Mouse (Mus musculus) hindbrain, embryonic 15.5 days (tissue): Measurements from ENCODE around the gene Lmf2. TPM values are rescaled to one million over a fixed set of nuclear protein-coding genes. Genes with fewer than 3 reads are reported as not detected.

ENCODE experiments used
- ATAC-seq: fragments of 200-750 bp; cut with Nextera tagmentation; 2 replicates; pipeline ENCODE4 v1.8.0; 2017; ENCODE audit warnings: low read depth, moderate number of reproducible peaks, moderate TSS enrichment; ENCODE audit not compliant: low FRiP score
- H3K27ac ChIP-seq: fragments of 300-500 bp; sonication (generic); replicated peaks from 2 replicates; pipeline ENCODE4 v1.5.1; 2015; ENCODE audit warnings: mild to moderate bottlenecking, inconsistent platforms
- H3K27me3 ChIP-seq: fragments of 300-500 bp; sonication (generic); 2 replicates; pipeline ENCODE4 v1.6.1; 2015; ENCODE audit warnings: control low read depth, inconsistent platforms
- H3K36me3 ChIP-seq: fragments of 300-500 bp; sonication (generic); 2 replicates; pipeline ENCODE4 v1.6.1; 2015; ENCODE audit warnings: control low read depth, inconsistent platforms
- H3K4me1 ChIP-seq: fragments of 300-500 bp; sonication (generic); replicated peaks from 2 replicates; pipeline ENCODE4 v1.6.1; 2015; ENCODE audit warnings: control low read depth, inconsistent platforms
- H3K4me2 ChIP-seq: fragments of 300-500 bp; sonication (generic); 2 replicates; pipeline ENCODE4 v1.6.1; 2015; ENCODE audit warnings: moderate library complexity, mild to moderate bottlenecking, inconsistent platforms
- H3K4me3 ChIP-seq: fragments of 300-500 bp; sonication (generic); 2 replicates; pipeline ENCODE4 v1.5.1; 2015; ENCODE audit warnings: mild to moderate bottlenecking, inconsistent platforms
- H3K9ac ChIP-seq: fragments of 300-500 bp; sonication (generic); 2 replicates; pipeline ENCODE4 v1.6.1; 2015; ENCODE audit warnings: inconsistent platforms
- H3K9me3 ChIP-seq: fragments of 300-500 bp; sonication (generic); 2 replicates; pipeline ENCODE4 v1.6.1; 2016; ENCODE audit warnings: control low read depth, inconsistent platforms
- WGBS: fragments of 180-500 bp; shearing (Covaris S2); methylation state at CpG from one replicate; pipeline ENCODE4 v1.1.7; 2015; 5-methylcytosine and 5-hydroxymethylcytosine counted together
- microRNA-seq: library from miRNA; unstranded; fragments of <30 nt; microRNA quantifications from one replicate; pipeline ENCODE4, GENCODE M21; 2016
- polyA plus RNA-seq: library from polyadenylated mRNA; unstranded; fragments of >200 nt; fragmentation: Nextera tagmentation; extraction: Ambion mirVana; gene quantifications from 2 replicates; pipeline ENCODE4 v1.2.1, GENCODE M21; 2015

The Lmf2 gene
- polyA plus RNA-seq, 1 experiment from 2014 or later: 38.6 TPM

DNA sequence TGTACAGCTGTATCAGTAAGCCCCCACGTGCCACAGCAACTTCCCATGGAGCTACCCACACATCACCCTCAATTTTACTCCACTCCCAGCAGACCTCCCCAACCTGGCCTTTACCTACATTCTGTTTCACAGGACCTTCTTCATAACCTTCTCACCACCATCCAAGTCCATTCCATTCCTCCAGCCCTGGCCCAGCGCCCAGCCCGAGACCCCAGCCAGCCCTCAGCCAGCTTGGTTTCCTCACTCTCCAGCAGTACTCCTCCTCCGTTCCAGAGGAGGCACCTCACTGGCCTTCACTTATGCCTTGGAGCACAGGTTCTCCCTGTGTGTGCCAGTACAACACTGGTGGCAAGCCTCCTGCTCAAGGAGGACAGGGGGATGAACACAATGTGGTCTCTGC is 42.1 kb downstream of the Lmf2 start:
- Histone ChIP-seq H3K9ac (no peak overlapping the region), H3K4me3 (peak overlapping the region; percentile 99; the same call in 1 of the 2 replicates), H3K36me3 (no peaks in the 10 kb centered on the region), H3K27ac (no peak overlapping the region), H3K27me3 (no peaks in the 10 kb centered on the region), H3K9me3 (no peaks in the 10 kb centered on the region), H3K4me2 (peak overlapping the region; percentile 94), H3K4me1 (peaks cover 52% of the 10 kb centered on the region)
- 86% methylated on average over 4 of the region's 4 CpGs for WGBS
- ATAC-seq: no peak

DNA sequence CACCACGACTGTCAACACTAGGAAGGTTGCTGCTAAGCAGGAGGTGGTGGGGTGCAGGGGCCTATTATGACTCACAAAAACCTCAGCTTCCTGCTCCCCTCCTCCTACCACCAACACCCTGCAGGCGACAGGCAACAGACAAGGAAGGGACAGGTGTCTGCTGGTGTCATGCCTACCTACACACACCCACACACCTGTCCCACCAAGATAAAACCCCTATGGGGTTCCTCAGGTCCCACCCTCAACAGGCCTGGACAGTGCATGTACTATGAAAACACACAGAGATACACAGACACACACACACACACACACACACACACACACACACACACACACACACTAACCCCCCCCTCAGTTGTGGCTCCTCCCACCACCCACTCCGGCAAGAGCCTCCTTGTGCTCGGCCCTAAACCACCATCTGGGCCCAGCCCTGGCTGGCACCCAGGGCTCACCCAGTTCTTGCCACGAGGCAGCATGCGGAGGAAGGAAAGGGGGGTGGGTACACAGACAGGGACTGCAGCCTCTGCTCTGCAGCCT is 45.4 kb downstream of the Lmf2 start:
- Histone ChIP-seq H3K4me1 (peaks cover 48% of the 10 kb centered on the region), H3K9ac (no peak overlapping the region), H3K9me3 (no peaks in the 10 kb centered on the region), H3K27me3 (no peaks in the 10 kb centered on the region), H3K36me3 (peaks cover 20% of the 10 kb centered on the region), H3K4me2 (no peak overlapping the region), H3K4me3 (no peak overlapping the region), H3K27ac (no peak overlapping the region)
- WGBS: 66% methylated on average over 6 of the region's 6 CpGs
- ATAC-seq: no peak

DNA sequence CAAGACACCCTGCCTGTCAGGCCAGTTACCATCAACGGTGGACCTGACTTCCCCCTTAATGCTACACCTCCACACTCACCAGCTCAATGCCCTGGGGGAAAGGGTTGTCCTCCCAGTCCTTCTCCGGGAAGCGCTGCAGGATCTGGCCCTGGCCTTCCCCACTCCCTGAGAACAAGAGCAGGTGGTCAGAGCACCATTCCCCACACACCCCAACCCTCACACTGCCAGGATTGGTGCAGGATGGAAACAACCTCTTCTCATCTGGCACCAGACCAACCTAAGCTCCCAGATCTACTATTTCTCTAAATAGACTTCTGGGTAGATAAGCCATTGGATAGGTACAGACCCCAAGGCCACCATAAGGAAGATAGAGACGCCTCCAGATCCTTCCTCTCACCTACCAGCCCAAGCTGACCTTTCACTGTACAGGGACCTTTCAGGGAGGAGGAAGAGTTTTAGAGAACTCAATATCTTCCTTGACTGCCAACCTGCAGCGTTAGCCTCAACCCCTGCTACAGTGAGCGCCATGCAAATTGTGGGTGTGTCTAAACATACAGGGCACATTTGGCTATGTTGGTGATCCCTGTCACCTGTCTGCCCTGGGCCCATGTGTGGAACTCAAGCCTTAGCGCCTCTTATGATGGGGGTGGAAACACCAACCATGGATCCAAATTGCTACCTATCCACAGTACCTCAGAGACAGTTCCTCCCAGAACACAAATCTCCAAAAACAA is 46.9 kb downstream of the Lmf2 start:
- WGBS: 89% methylated on average over 7 of the region's 7 CpGs
- Histone ChIP-seq H3K9ac (no peak overlapping the region), H3K36me3 (peaks cover 33% of the 10 kb centered on the region), H3K4me1 (peaks cover 37% of the 10 kb centered on the region), H3K27ac (no peak overlapping the region), H3K9me3 (no peaks in the 10 kb centered on the region), H3K4me3 (no peak overlapping the region), H3K4me2 (no peak overlapping the region), H3K27me3 (no peaks in the 10 kb centered on the region)
- no peak for ATAC-seq

- Histone ChIP-seq H3K9ac (no peak overlapping the region), H3K27ac (no peak overlapping the region), H3K9me3 (no peaks in the 10 kb centered on the region), H3K27me3 (no peaks in the 10 kb centered on the region), H3K4me1 (peaks cover 26% of the 10 kb centered on the region), H3K4me2 (no peak overlapping the region), H3K36me3 (peaks cover 44% of the 10 kb centered on the region), H3K4me3 (no peak overlapping the region)
- ATAC-seq: no peak
- 95% methylated on average over 13 of the region's 13 CpGs for WGBS
Observed at GRCm38 (mm10) chr15:89307461-89307860, 48.0 kb downstream of the Lmf2 start.

DNA sequence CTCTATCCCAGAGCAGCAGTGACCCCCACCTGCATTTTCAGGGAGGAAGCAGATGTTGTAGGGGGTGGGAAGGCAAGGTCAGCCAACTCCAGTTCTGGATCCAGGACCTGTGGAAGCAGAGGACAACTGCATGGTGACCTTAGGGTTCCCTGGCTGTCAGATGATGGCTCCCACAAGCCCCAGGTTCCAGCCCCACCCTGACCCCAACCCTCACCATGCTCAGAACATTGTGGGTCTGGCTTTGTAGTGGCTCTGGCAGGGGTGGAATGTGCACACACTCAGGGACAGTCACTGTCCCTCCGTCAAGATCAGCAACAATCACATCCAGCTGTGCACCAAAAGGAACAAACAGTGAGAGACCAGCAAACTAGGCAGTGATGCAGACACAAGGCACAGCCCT is 49.5 kb downstream of the Lmf2 start:
- no peak for ATAC-seq
- Histone ChIP-seq H3K4me3 (no peak overlapping the region), H3K36me3 (peaks cover 59% of the 10 kb centered on the region), H3K9me3 (no peaks in the 10 kb centered on the region), H3K27ac (no peak overlapping the region), H3K9ac (no peak overlapping the region), H3K4me2 (no peak overlapping the region), H3K4me1 (peaks cover 12% of the 10 kb centered on the region), H3K27me3 (no peaks in the 10 kb centered on the region)
- WGBS: 67% methylated on average over 1 of the region's 1 CpGs

Small RNA genes lying within 50 kb of the gene (microRNA-seq; reads per million reads assigned to microRNA genes)
- gene Mir6959: not detected

Other genes starting within 250 kb of the Lmf2 start
- gene Tubgcp6, start 232.5 kb downstream of the Lmf2 start, polyA plus RNA-seq: 16.6 and 16.9 TPM in 2 replicates
- gene Hdac10, start 227.0 kb downstream of the Lmf2 start, polyA plus RNA-seq: 25.3 and 27.6 TPM in 2 replicates
- 4.2 and 4.6 TPM in 2 replicates for gene Mapk12, start 215.0 kb downstream of the Lmf2 start, polyA plus RNA-seq
- gene Mapk11, start 206.0 kb downstream of the Lmf2 start, polyA plus RNA-seq: 27.3 and 28.3 TPM in 2 replicates
- 90.7 and 105 TPM in 2 replicates for gene Plxnb2, start 174.9 kb downstream of the Lmf2 start, polyA plus RNA-seq
- gene Dennd6b, start 159.2 kb downstream of the Lmf2 start, polyA plus RNA-seq: 80.4 and 93.7 TPM in 2 replicates
- gene Ppp6r2, start 144.1 kb downstream of the Lmf2 start, polyA plus RNA-seq: 71.3 and 73.4 TPM in 2 replicates
- 96.8 and 102 TPM in 2 replicates for gene Sbf1, start 40.3 kb downstream of the Lmf2 start, polyA plus RNA-seq
- not detected in 2 replicates for gene Adm2, start 32.9 kb downstream of the Lmf2 start, polyA plus RNA-seq
- not detected in 2 replicates for gene Miox, start 21.3 kb downstream of the Lmf2 start, polyA plus RNA-seq
- 113 and 120 TPM in 2 replicates for gene Ncaph2, start 60 bp upstream of the Lmf2 start, polyA plus RNA-seq
- 17.1 and 17.8 TPM in 2 replicates for gene Sco2, start 18.2 kb upstream of the Lmf2 start, polyA plus RNA-seq
- gene Tymp, start 21.4 kb upstream of the Lmf2 start, polyA plus RNA-seq: 1.8 and 2.6 TPM in 2 replicates
- 2.7 and 4.5 TPM in 2 replicates for gene Odf3b, start 23.6 kb upstream of the Lmf2 start, polyA plus RNA-seq
- gene Klhdc7b, start 29.3 kb upstream of the Lmf2 start, polyA plus RNA-seq: 0.07 TPM in 1 of 2 replicates, not detected in the other
- gene Syce3, start 54.8 kb upstream of the Lmf2 start, polyA plus RNA-seq: not detected in 2 replicates
- gene Cpt1b, start 70.2 kb upstream of the Lmf2 start, polyA plus RNA-seq: 0.97 and 1.2 TPM in 2 replicates
- gene C730034F03Rik, start 73.9 kb upstream of the Lmf2 start, polyA plus RNA-seq: 6.2 and 7.2 TPM in 2 replicates
- gene Gm44502, start 74.0 kb upstream of the Lmf2 start, polyA plus RNA-seq: not detected in 2 replicates
- 89.8 and 91.9 TPM in 2 replicates for gene Chkb, start 74.2 kb upstream of the Lmf2 start, polyA plus RNA-seq
- gene Mapk8ip2, start 98.3 kb upstream of the Lmf2 start, polyA plus RNA-seq: 78.0 and 87.6 TPM in 2 replicates
- gene Arsa, start 121.8 kb upstream of the Lmf2 start, polyA plus RNA-seq: 33.4 and 35.4 TPM in 2 replicates
- gene Shank3, start 144.0 kb upstream of the Lmf2 start, polyA plus RNA-seq: 9.6 and 11.2 TPM in 2 replicates
- 1.4 and 1.5 TPM in 2 replicates for gene Acr, start 212.7 kb upstream of the Lmf2 start, polyA plus RNA-seq
- gene Rabl2, start 236.3 kb upstream of the Lmf2 start, polyA plus RNA-seq: 74.3 and 86.2 TPM in 2 replicates